Mouse (Mus musculus) gastrocnemius, adult 18-20 months (tissue): Measurements from ENCODE around the gene Ppp6r3. TPM values are rescaled to one million over a fixed set of nuclear protein-coding genes. Genes with fewer than 3 reads are reported as not detected.
A peak's percentile ranks its signal among the peaks of the same experiment; 100 is the strongest.
"Not testable (repeated sequence)": the region's sequence is repeated elsewhere in the genome, so short reads cannot be mapped to it uniquely, and the experiment has no call there.

ENCODE experiments used
- DNase-seq: peaks from one replicate; pipeline ENCODE4 v3.0.0; 2021; ENCODE audit warnings: low spot score
- total RNA-seq, 2 experiments: library from RNA; stranded (reverse); gene quantifications; 2 replicates each; pipeline ENCODE4 v1.2.3; 2021

Gene Ppp6r3
- total RNA-seq, 2 experiments from 2014 or later, result 57.0 to 65.4 TPM

- no peak for DNase-seq
Observed at GRCm38 (mm10) chr19:3576451-3577264, 1.1 kb upstream of the Ppp6r3 start.

DNA sequence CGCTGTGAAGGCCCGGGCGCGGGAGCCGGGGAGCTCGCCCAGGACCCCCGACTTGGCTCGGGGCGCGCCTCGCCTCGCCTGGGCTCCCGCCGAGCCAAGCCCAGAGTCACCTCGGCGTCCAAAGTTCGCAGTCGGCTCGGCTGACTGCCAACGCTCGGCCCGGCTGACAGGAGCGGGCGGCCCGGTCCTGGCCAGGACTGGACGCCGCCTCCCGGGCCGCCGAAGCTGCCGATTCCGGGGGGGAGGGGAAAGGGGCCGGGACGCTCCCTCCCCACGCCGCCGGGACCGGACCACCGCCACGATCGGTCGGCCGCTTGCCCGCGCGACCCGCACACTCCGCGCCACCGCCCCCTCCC, 295 bp downstream of the Ppp6r3 start:
- DNase-seq, result peak; percentile 84

DNA sequence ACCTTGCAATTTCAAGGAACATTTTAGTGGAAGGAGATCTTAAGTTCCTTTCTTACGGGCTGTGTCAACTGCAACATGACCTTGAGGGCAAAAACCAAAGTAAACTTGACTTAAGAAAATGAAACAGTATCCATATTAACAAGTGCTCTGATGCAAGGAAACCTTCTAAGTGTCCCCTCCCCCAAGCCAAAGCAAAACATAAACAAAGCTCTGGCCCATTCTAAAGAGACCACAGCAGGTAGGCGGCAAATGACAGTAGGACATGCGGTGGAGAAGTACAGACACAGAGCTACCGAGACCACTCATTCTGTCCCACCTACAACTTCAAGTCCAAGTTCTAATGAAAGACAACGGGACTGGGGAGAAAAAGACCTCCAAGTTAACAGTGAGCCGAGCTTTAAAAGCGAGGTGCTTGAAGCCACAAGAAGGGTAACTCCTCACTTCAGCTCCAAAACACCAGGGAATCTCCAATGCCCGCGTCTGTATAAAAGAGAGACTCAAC, 905 bp downstream of the Ppp6r3 start:
- DNase-seq, result no peak

- DNase-seq, result peak; percentile 86
Observed at GRCm38 (mm10) chr19:3564309-3564708, 11.2 kb downstream of the Ppp6r3 start.

- DNase-seq, result peak; percentile 48
Observed at GRCm38 (mm10) chr19:3562752-3563151, 12.8 kb downstream of the Ppp6r3 start.

DNA sequence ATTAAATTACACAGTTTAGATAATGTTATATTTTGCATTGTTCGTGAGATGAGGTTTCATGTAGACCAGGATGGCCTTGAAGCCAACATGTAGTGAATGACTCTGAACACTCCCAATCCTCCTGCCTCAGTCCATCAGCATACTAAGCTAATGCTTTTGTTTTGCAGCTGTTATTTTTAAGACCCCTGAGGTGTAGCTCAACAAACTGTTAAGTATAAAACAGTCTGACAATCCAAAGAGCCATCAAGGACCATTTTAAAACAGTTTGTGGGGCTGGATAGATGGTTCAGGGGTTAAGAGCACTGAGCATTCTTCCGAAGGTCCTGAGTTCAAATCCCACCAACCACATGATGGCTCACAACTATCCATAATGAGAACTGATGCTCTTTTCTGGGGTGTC, 13.3 kb downstream of the Ppp6r3 start:
- no peak for DNase-seq

DNA sequence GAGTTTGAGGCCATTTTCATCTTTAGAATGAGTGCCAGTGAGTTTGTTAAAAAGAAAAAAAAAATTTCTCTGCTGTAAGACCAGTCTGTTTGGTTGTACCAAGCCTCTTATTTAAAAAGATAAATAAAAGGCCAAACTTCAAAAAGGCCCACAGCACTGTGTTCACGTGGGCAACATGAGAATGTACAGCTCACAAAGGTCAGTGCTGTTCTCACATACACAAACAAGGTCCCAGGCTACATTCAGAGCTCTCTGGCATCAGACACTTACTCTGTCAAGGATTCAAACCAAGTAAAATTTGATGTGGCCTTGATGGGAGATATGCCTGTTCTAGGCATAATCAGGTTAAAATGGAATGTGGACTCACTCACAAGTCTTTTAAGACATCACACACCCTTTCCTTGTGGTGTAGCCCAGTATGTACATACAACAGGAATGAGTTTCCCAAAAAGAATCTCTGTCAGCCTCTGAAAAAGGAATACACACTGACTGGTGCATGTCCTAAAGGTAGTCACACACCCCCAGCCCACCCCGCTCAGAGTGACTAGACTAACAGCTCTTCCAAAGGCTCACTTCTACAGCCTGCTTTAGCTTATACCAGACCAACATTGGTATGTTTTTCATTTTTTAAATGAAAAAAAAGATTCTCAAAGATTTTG, 19.3 kb downstream of the Ppp6r3 start:
- no peak for DNase-seq

DNA sequence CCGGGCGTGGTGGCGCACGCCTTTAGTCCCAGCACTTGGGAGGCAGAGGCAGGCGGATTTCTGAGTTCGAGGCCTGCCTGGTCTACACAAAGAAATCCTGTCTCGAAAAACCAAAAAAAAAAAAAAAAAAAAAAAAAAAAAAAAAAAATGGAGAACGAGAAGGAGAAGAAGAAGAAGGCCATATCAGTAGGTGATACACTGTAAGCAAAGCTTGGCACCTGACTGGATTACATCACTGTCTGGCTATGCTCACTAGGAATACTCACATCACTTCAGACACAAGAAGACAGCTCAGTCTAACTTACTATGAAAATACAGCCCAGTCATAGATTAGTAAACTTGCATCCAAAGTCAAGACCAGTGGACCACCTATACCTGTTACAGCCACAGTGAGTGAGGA, 20.8 kb downstream of the Ppp6r3 start:
- no peak for DNase-seq

GRCm38 (mm10) chr19:3551573-3552159, 23.9 kb downstream of the Ppp6r3 start:
- DNase-seq, result no peak

DNA sequence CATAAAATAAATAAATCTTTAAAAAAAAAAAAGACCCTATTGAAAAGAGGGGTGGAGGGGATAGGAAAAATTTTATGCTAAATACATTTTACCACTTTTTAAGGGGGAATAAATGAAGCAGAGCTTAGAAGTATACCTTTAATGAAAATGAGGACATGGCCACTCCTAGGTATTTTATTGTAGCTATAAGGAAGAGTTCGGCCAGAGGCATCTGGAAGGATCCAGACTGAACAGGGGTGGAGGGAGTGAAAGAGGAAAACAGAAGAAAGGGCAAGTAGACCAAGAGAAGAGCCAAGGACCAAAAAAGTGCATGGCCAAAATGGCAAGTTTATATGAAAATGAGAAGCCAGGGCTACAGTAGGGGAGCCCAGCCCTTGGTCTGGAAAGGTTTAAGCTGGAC, 25.4 kb downstream of the Ppp6r3 start:
- no peak for DNase-seq

GRCm38 (mm10) chr19:3549263-3549662, 26.3 kb downstream of the Ppp6r3 start:
- DNase-seq, result no peak

DNA sequence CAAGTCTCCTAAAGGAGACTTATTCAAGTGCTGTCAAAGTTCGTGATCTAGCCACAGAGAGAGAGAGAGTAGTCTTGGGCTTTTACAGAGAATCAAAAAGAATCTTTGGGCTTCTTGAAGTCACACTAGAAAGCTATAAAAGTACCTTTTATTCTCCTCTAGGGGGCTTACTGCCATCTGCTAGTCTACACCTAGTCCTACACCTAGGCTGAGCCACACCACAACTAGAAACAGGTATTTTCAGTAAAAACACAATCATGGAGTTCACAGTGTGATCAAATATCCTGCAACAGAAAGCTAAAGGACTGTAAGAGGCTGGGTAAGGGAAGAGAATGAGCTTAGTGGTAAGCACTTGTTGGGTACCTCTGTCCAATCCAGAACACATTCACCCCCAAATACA, 27.2 kb downstream of the Ppp6r3 start:
- no peak for DNase-seq

DNA sequence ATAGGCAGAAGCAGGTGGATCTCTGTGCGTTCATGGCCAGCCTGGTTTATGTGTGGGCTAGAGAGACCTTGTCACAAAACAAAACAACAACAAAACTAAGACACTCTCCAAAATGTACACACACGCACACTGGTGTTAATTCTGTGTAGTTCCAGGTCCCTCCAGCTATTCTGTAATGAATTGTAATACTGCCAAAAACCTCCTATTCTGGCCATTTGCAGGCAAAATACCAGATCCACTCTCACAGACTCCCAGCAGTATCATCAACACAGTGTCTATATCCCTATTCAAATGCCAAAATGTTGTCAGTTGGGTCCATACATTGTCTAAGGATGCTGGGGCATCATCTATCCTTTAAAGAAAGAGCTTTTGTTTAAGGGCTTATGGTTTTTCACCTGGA, 30.6 kb downstream of the Ppp6r3 start:
- no peak for DNase-seq

DNA sequence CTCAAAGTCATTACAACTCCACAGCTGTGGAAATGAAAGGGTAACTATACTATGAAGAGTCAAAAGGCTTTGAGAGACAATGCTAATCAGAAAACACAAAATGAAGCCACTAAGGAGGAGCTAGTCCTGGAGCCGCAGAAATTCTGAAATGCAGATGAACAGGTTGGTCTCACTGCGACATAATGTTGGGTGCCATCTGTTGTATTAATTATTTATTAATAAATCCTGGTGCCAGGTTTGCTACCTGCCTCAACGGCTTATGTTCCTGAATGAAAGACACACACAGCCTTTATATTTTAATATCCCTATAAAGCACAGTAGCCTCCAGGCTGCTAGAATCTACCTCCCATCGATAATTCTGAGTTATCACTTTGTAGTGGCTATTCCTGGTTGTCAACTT, 33.0 kb downstream of the Ppp6r3 start:
- no peak for DNase-seq

DNA sequence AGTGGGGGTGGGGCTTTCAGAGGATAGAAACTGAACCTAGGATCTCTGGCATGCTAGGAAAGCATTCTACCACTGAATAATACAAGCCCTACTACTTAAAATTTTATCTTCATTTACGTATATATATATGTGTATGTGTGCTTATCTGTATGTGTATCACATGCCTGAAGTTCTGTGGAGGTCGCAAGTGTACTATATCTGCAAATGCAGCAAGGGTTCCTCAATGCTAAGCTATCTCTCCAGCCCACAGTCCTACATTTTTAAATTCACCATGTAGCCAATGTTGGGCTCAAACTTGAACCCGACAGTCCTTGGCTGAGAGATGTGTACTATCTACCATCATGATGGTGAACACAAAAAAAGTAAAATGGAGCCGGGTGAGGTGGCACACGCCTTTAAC, 34.6 kb downstream of the Ppp6r3 start:
- DNase-seq, result no peak

DNA sequence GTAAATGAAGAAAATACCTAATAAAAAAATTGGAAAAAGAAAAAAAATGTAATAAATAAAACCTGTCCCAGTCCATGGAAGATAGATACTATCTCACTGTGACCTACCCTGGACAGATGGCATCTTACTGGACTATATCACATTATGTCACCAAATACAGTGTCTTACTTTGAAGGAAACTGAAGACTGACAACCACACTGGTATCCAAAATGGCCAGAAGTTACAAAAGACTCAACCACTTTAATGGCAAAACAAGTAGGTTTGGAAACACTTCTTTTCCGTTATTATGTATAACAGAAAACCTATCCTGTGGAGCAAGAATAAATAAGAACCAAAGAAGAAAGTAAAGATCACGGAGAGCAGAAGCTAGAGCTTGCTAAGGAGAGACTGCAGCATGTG, 35.3 kb downstream of the Ppp6r3 start:
- no peak for DNase-seq

DNA sequence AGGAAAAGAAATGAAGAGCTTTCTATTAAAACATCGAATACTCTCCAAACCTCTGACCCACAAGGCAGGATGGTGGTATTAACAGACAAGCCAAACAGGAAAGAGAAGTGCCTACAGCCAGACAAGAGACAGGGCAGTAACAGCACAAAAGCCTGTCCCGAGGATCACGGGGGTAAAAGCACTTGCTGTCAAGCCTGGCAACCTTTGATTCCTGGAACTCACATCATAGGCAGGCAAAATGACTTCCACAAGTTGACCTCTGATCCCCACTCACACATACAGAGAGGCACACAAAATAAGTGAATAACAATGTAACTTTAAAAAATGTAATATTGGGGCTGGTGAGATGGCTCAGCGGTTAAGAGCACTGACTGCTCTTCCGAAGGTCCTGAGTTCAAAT, 36.1 kb downstream of the Ppp6r3 start:
- DNase-seq, result no peak

- no peak for DNase-seq
Observed at GRCm38 (mm10) chr19:3537658-3538057, 37.9 kb downstream of the Ppp6r3 start.

DNA sequence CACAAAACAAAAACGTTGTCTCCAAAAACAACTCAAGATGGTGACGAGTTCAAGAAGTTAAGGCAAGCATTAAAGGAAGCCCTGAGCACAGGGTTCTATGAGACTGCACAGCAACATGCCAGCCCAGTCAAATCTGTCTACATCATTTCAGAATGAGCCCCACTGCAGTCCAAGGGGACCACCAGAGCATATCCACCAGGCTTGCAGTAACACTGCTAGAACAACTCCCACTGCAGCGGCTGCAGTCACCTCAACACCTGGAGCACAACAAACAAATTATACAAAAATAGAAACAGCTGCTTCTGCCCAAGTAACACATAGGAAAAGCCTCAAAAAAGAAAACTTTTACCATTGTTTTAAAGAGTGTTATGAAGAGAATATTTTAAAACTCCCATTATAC, 40.6 kb downstream of the Ppp6r3 start:
- DNase-seq, result no peak

GRCm38 (mm10) chr19:3533266-3533966, 42.1 kb downstream of the Ppp6r3 start:
- DNase-seq, result not testable (repeated sequence)

GRCm38 (mm10) chr19:3532717-3533260, 42.8 kb downstream of the Ppp6r3 start:
- DNase-seq, result no peak

DNA sequence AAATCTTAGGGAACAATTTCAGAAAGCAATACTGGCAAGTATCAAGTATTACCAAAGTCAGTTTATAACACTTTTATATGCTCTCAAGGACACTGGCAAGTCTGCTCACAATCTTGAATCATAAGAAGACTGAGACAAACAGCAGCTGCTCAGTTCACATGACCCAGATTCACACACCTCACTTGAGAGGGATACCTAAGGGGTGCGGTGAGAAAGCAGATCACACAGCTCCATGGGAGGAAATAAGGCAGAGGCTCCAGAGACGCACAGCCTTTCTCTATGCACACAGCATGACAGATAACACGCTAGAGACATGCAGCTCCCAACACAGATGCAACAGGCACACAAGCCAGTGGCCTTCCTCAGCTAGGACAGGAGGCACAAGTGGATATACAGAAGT, 45.8 kb downstream of the Ppp6r3 start:
- DNase-seq, result peak; percentile 28
